Mouse (Mus musculus): ENCODE results near the gene Herc3. TPM values are rescaled to one million over a fixed set of nuclear protein-coding genes. Genes with fewer than 3 reads are reported as not detected.

Herc3 gene
- total RNA-seq, 2 experiments from 2014 or later, result 26.8 to 65.5 TPM

GRCm38 (mm10) chr6:58907336-58907735 is 76.1 kb downstream of the Herc3 start:
- no peak overlapping the region for H3K4me3 ChIP-seq
- intact Hi-C loops (cut with DNase I), result no loop called here
- no peak for TF ChIP-seq CTCF (IDR thresholded peaks at IDR 0.05)

GRCm38 (mm10) chr6:58907791-58908190 is 76.5 kb downstream of the Herc3 start:
- no peak for DNase-seq
- intact Hi-C loops (cut with DNase I), result no loop called here
- no peak overlapping the region for H3K27ac ChIP-seq
- no peak overlapping the region for H3K4me3 ChIP-seq
- TF ChIP-seq CTCF (IDR thresholded peaks at IDR 0.05), result no peak

More at GRCm38 (mm10) chr6:58907336-58907735, 76.1 kb downstream of the Herc3 start:
- no peak overlapping the region for H3K27ac ChIP-seq
- DNase-seq, result no peak

- TF ChIP-seq CTCF (IDR thresholded peaks at IDR 0.05), result no peak
- H3K27ac ChIP-seq, result no peak overlapping the region
- intact Hi-C loops (cut with DNase I), result no loop called here
- no peak overlapping the region for H3K4me3 ChIP-seq
- no peak for DNase-seq
These were observed 81.6 kb downstream of the Herc3 start for GRCm38 (mm10) chr6:58912842-58913241.

- DNase-seq, result no peak
- intact Hi-C loops (cut with DNase I), result no loop called here
These were observed 82.3 kb downstream of the Herc3 start for GRCm38 (mm10) chr6:58913551-58913950.

GRCm38 (mm10) chr6:58913971-58914370 is 82.7 kb downstream of the Herc3 start:
- TF ChIP-seq CTCF (IDR thresholded peaks at IDR 0.05), result no peak
- no peak overlapping the region for H3K4me3 ChIP-seq
- intact Hi-C loops (cut with DNase I), result no loop called here
- no peak for DNase-seq
- H3K27ac ChIP-seq, result no peak overlapping the region

More at GRCm38 (mm10) chr6:58913551-58913950, 82.3 kb downstream of the Herc3 start:
- Histone ChIP-seq H3K27ac (no peak overlapping the region), H3K4me3 (no peak overlapping the region)
- no peak for TF ChIP-seq CTCF (IDR thresholded peaks at IDR 0.05)

- TF ChIP-seq CTCF (IDR thresholded peaks at IDR 0.05), result no peak
These were observed 85.2 kb downstream of the Herc3 start for GRCm38 (mm10) chr6:58916498-58916897.

GRCm38 (mm10) chr6:58920735-58921134 is 89.5 kb downstream of the Herc3 start:
- Histone ChIP-seq H3K27ac (no peak overlapping the region), H3K4me3 (no peak overlapping the region)
- TF ChIP-seq CTCF (IDR thresholded peaks at IDR 0.05), result no peak
- intact Hi-C loops (cut with DNase I), result loop anchor here (5.0 kb wide), 1 partner anchor 262 kb away; no protein-coding TSS in a partner anchor
- DNase-seq, result no peak

More at GRCm38 (mm10) chr6:58916498-58916897, 85.2 kb downstream of the Herc3 start:
- H3K27ac ChIP-seq, result no peak overlapping the region
- no peak overlapping the region for H3K4me3 ChIP-seq
- intact Hi-C loops (cut with DNase I), result no loop called here
- DNase-seq, result no peak

GRCm38 (mm10) chr6:58921623-58922022 is 90.4 kb downstream of the Herc3 start:
- peak; percentile 62 for TF ChIP-seq CTCF (IDR thresholded peaks at IDR 0.05)
- no peak overlapping the region for H3K4me3 ChIP-seq
- no peak for DNase-seq
- H3K27ac ChIP-seq, result no peak overlapping the region
- intact Hi-C loops (cut with DNase I), result loop anchor here (5.0 kb wide), 1 partner anchor 261 kb away; no protein-coding TSS in a partner anchor

GRCm38 (mm10) chr6:58922511-58922910 is 91.2 kb downstream of the Herc3 start:
- no peak for DNase-seq
- no peak for TF ChIP-seq CTCF (IDR thresholded peaks at IDR 0.05)
- H3K27ac ChIP-seq, result no peak overlapping the region
- intact Hi-C loops (cut with DNase I), result loop anchor here (5.0 kb wide), 1 partner anchor 260 kb away; no protein-coding TSS in a partner anchor
- no peak overlapping the region for H3K4me3 ChIP-seq

- TF ChIP-seq CTCF (IDR thresholded peaks at IDR 0.05), result no peak
- H3K27ac ChIP-seq, result peak overlapping the region; percentile 80
- intact Hi-C loops (cut with DNase I), result loop anchor here (5.0 kb wide), 2 partner anchors 66 to 94 kb away; partner anchors contain the start of gene Fam13a
- H3K4me3 ChIP-seq, result no peak overlapping the region; the same call in 1 of the 2 replicates
- DNase-seq, result peak; percentile 85
These were observed 96.6 kb downstream of the Herc3 start for GRCm38 (mm10) chr6:58927881-58928280.

- no peak for TF ChIP-seq CTCF (IDR thresholded peaks at IDR 0.05)
- intact Hi-C loops (cut with DNase I), result loop anchor here (5.0 kb wide), 2 partner anchors 68 to 92 kb away; partner anchors contain the start of gene Fam13a
- Histone ChIP-seq H3K27ac (peak overlapping the region; percentile 32), H3K4me3 (peak overlapping the region; percentile 35)
- peak; percentile 80 for DNase-seq
These were observed 98.7 kb downstream of the Herc3 start for GRCm38 (mm10) chr6:58929911-58930431.

GRCm38 (mm10) chr6:58931149-58931548 is 99.9 kb downstream of the Herc3 start:
- no peak for DNase-seq
- intact Hi-C loops (cut with DNase I), result no loop called here
- Histone ChIP-seq H3K27ac (no peak overlapping the region), H3K4me3 (no peak overlapping the region)
- no peak for TF ChIP-seq CTCF (IDR thresholded peaks at IDR 0.05)

GRCm38 (mm10) chr6:58932515-58933188 is 101.4 kb downstream of the Herc3 start:
- no peak for DNase-seq
- no peak for TF ChIP-seq CTCF (IDR thresholded peaks at IDR 0.05)
- intact Hi-C loops (cut with DNase I), result no loop called here
- Histone ChIP-seq H3K27ac (no peak overlapping the region), H3K4me3 (no peak overlapping the region)

Measured in gastrocnemius, adult 2 months (tissue).